Mouse (Mus musculus) heart, embryonic 16.5 days (tissue): Measurements from ENCODE around the gene Idi2. TPM values are rescaled to one million over a fixed set of nuclear protein-coding genes. Genes with fewer than 3 reads are reported as not detected.
A peak's percentile ranks its signal among the peaks of the same experiment; 100 is the strongest.
"Not testable (repeated sequence)": the region's sequence is repeated elsewhere in the genome, so short reads cannot be mapped to it uniquely, and the experiment has no call there.

Experiments
- ATAC-seq: fragments of 200-750 bp; cut with Nextera tagmentation; replicated peaks from 2 replicates; pipeline ENCODE4 v1.8.0; 2017; ENCODE audit warnings: moderate number of reproducible peaks; ENCODE audit not compliant: insufficient read depth, low FRiP score; ENCODE audit errors: extremely low read depth
- H3K27ac ChIP-seq: fragments of 300-500 bp; sonication (generic); 2 replicates; pipeline ENCODE4 v1.5.1; 2014; ENCODE audit warnings: mild to moderate bottlenecking, low read length, control low read depth, moderate library complexity
- H3K27me3 ChIP-seq: fragments of 300-500 bp; sonication (generic); 2 replicates; pipeline ENCODE4 v1.6.1; 2014; ENCODE audit warnings: low read length, mixed read lengths; ENCODE audit not compliant: control insufficient read depth, insufficient read depth
- H3K36me3 ChIP-seq: fragments of 300-500 bp; sonication (generic); 2 replicates; pipeline ENCODE4 v1.6.1; 2014; ENCODE audit not compliant: control insufficient read depth, insufficient read depth
- H3K4me1 ChIP-seq: fragments of 300-500 bp; sonication (generic); 2 replicates; pipeline ENCODE4 v1.6.1; 2014; ENCODE audit warnings: low read length, mixed read lengths; ENCODE audit not compliant: control insufficient read depth, insufficient read depth
- H3K4me2 ChIP-seq: fragments of 300-500 bp; sonication (generic); 2 replicates; pipeline ENCODE4 v1.6.1; 2014; ENCODE audit warnings: low read depth, mild to moderate bottlenecking, control low read depth, low read length
- H3K4me3 ChIP-seq: fragments of 300-500 bp; sonication (generic); 2 replicates; pipeline ENCODE4 v1.5.1; 2014; ENCODE audit warnings: mild to moderate bottlenecking, control low read depth, low read length
- H3K9ac ChIP-seq: fragments of 300-500 bp; sonication (generic); 2 replicates; pipeline ENCODE4 v1.6.1; 2014; ENCODE audit warnings: low read length, control low read depth
- H3K9me3 ChIP-seq: fragments of 300-500 bp; sonication (generic); replicated peaks from 2 replicates; pipeline ENCODE4 v1.6.1; 2016; ENCODE audit warnings: low read length; ENCODE audit not compliant: control insufficient read depth
- WGBS: fragments of 180-500 bp; shearing (Covaris S2); extraction: QIAGEN DNeasy Blood & Tissue Kit; methylation state at CpG from one replicate; pipeline ENCODE4 v1.1.7; 2014; 5-methylcytosine and 5-hydroxymethylcytosine counted together
- polyA plus RNA-seq: library from polyadenylated mRNA; unstranded; fragments of >200 nt; fragmentation: Nextera tagmentation; extraction: Ambion mirVana; gene quantifications from 2 replicates; pipeline ENCODE4 v1.2.1, GENCODE M21; 2015

The Idi2 gene
- polyA plus RNA-seq, 1 experiment from 2014 or later, result 0.14 TPM

DNA sequence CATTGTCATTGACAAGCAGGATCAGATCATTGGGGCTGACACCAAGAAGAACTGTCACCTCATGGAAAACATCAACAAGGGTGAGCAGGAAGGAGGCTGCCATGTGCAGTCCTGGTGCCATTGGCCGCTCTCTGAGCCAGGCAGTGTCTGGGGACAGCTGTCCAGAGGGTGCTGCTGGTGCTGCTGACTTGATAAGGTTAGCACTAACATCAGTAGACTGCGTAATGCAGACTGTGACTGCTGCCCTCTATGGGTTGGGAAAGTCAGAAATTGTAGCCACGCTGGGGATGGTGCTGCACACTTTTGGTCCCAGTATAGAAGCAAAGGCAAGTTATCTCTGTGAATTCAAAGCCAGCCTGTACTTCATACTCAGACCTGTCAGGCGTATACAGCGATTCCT is 4.2 kb downstream of the Idi2 start:
- H3K9me3 ChIP-seq, H3K4me2 ChIP-seq, H3K4me3 ChIP-seq, H3K27me3 ChIP-seq, H3K36me3 ChIP-seq, H3K27ac ChIP-seq, H3K9ac ChIP-seq, H3K4me1 ChIP-seq, ATAC-seq: not testable (repeated sequence)
- no CpG with 5 or more reads among the region's 5 CpGs for WGBS

DNA sequence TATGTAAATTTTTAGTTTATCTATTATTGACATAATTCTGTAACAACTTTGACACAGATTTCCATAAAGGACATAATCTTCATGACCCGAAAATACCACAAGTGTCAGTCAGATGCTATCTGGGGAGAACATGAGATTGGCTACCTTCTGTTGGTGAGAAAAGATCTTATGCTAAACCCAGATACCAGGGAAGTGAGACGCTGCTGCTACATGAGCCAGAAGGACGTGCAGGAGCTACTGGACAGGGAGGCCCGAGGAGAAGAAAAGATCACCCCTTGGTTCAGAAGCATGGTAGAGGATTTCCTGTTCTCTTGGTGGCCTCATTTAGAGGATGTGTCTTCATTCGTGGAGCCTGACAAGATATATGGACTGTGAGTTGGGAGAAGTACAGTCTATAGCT is 6.4 kb downstream of the Idi2 start:
- 60% methylated on average over 1 of the region's 5 CpGs for WGBS
- H3K4me3 ChIP-seq, H3K27ac ChIP-seq: not testable (repeated sequence)

DNA sequence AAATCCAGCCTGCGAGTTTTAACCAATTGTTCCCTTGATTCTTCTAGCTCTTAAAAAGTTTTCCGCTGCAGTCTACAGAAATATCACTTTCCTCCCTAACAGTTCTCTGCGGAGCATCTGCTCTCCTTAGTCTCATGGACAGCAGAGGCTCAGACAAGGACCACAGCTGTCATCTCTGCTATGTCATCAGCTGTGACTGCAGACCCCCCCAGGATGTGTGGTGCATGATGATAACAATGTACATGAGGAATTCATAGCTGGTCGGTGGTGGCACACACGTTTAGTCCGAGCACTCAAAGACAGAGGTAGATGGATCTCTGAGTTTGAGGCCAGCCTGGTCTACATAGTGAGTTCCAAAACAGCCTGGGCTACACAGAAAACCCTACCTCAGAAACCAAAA is 6.9 kb downstream of the Idi2 start:
- H3K36me3 ChIP-seq, H3K9ac ChIP-seq, H3K9me3 ChIP-seq, H3K27me3 ChIP-seq, H3K4me3 ChIP-seq, H3K4me2 ChIP-seq, ATAC-seq, H3K4me1 ChIP-seq, H3K27ac ChIP-seq: not testable (repeated sequence)
- WGBS, result 64% methylated on average over 5 of the region's 6 CpGs

More for the DNA sequence above, 6.4 kb downstream of the Idi2 start:
- not testable (repeated sequence) for H3K27me3 ChIP-seq, H3K9me3 ChIP-seq, H3K4me1 ChIP-seq, ATAC-seq, H3K4me2 ChIP-seq, H3K36me3 ChIP-seq, H3K9ac ChIP-seq

DNA sequence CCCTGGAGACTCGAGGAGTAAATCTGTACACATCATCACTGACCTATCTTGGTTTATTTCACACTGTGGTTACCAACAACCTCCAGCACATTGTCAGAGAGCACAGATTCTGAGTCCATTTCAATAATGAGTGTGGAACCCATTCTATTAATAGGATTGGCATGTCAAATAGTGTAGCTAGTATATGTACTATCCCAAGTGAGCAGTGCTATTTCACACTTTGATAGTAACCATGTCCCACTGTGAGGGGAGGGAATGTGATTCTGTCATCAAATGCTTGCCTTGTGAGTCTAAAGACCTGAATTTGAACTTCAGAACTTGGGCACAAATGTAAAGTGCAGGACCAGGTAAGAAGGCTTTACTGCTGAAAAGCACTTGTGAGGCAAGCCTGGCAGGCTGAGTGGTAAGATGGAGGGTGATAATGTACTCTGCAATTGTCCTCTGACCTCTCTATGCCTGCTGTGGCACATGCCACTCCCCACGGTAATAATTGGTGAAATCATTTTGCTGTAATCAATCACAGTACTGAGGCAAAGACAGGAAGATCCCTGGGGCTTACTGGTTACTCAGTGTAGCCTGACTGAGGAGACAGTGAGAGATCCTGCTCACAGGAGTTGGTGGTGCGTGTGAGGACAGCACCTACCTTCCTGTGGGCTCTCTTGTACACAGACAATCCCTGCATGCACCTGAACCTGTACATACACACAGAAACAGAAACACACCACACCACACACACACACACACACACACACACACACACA is 8.6 kb downstream of the Idi2 start:
- H3K27ac ChIP-seq, result peak overlapping the region; percentile 65
- 57% methylated on average over 3 of the region's 3 CpGs for WGBS
- not testable (repeated sequence) for H3K9me3 ChIP-seq

DNA sequence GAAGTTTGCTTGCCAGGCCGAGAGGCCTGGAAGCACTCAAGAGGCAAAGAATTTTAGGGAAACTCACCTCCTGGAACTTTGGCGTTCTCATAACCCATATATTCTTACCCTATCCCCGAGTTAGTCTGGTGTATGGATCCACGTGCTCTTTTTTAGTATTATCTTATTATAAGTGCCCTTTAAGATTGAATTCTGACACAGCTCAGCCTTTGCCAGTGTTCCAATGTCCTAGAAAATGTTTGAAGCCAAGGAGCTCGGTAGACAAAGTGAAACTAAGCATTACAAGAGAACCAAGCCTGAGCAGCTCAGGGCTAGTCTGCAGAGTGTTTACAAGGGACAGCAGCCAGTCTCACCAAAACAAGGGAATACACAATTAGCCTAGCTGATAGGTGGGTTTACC is 9.6 kb downstream of the Idi2 start:
- H3K4me2 ChIP-seq, result peak overlapping the region; percentile 29
- not testable (repeated sequence) for ATAC-seq, H3K4me1 ChIP-seq, H3K4me3 ChIP-seq, H3K27me3 ChIP-seq, H3K36me3 ChIP-seq, H3K9ac ChIP-seq, H3K9me3 ChIP-seq
- peak overlapping the region; percentile 55; the same call in 1 of the 2 replicates for H3K27ac ChIP-seq
- WGBS, result 30% methylated on average over 5 of the region's 5 CpGs

More for the DNA sequence above, 8.6 kb downstream of the Idi2 start:
- H3K4me2 ChIP-seq, H3K27me3 ChIP-seq, H3K9ac ChIP-seq, H3K36me3 ChIP-seq, H3K4me1 ChIP-seq, H3K4me3 ChIP-seq: not testable (repeated sequence)
- peak; percentile 60; the same call in 1 of the 2 replicates for ATAC-seq

DNA sequence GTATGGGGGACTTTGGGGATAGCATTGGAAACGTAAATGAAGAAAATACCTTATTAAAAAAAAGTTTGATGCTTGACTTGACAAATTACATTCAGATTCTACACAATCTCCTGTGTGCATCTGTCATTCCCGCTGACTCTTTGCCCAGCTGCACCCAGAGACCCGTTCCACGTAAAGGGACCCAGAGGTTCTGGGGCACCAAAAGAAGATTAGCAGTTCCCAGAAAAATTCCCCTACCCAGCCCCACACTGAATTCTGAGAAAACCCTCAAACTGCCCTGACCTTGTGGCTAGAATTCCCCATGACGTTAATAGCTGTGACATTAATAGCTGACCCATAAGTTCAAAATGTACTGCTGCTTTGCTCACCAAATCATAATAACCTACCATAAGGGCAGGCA is 12.6 kb downstream of the Idi2 start:
- Histone ChIP-seq H3K36me3 (peaks cover 17% of the 10 kb centered on the region), H3K4me1 (peaks cover 9% of the 10 kb centered on the region), H3K4me2 (no peak overlapping the region), H3K4me3 (no peak overlapping the region), H3K9ac (no peak overlapping the region), H3K27ac (no peak overlapping the region), H3K9me3 (peaks cover 4% of the 10 kb centered on the region; the same call in 1 of the 2 replicates), H3K27me3 (no peaks in the 10 kb centered on the region)
- no peak for ATAC-seq
- WGBS, result 87% methylated on average over 5 of the region's 5 CpGs

DNA sequence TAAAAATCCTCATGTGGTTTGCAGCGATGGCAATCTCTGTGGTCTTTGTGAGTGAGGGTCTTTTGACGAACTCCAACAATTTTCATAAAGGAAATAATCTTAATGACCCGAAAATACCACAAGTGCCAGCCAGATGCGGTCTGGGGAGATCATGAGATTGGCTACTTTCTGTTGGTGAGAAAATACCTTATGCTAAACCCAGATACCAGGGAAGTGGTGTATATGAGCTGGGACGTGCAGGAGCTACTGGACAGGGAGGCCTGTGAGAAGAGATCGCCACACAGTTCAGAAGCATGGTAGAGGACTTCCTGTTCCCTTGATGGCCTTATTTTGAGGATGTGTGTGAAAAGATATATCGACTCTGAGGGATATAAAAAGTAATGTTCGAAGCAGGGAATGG is 15.1 kb downstream of the Idi2 start:
- 90% methylated on average over 8 of the region's 8 CpGs for WGBS
- no peak overlapping the region for H3K9ac ChIP-seq
- no peak overlapping the region for H3K4me3 ChIP-seq
- no peaks in the 10 kb centered on the region for H3K4me1 ChIP-seq
- peaks cover 4% of the 10 kb centered on the region; the same call in 1 of the 2 replicates for H3K9me3 ChIP-seq
- no peak overlapping the region for H3K27ac ChIP-seq
- no peaks in the 10 kb centered on the region for H3K27me3 ChIP-seq
- ATAC-seq, result no peak
- peaks cover 32% of the 10 kb centered on the region for H3K36me3 ChIP-seq
- no peak overlapping the region for H3K4me2 ChIP-seq

DNA sequence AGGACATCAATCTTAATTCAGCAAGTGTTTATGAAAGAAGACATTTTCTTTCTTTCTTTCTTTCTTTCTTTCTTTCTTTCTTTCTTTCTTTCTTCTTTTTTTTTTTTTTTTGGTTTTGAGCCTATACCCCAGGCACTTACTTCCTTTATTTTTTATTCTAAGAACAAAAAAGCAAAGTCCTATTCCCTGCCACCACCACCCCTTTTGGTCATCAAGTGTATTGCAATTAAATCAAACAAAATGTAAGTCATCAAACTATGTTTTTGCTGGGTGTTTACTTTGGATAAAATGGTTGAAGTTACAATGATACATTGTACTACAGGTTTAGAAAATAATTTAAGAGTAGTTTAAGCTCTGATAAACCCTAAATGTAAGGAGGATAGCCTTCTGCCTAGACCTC is 19.7 kb downstream of the Idi2 start:
- Histone ChIP-seq H3K27ac (no peak overlapping the region), H3K4me2 (no peak overlapping the region), H3K9me3 (no peaks in the 10 kb centered on the region), H3K36me3 (peaks cover 73% of the 10 kb centered on the region), H3K4me1 (no peaks in the 10 kb centered on the region), H3K9ac (no peak overlapping the region), H3K27me3 (no peaks in the 10 kb centered on the region), H3K4me3 (no peak overlapping the region)
- ATAC-seq, result no peak

DNA sequence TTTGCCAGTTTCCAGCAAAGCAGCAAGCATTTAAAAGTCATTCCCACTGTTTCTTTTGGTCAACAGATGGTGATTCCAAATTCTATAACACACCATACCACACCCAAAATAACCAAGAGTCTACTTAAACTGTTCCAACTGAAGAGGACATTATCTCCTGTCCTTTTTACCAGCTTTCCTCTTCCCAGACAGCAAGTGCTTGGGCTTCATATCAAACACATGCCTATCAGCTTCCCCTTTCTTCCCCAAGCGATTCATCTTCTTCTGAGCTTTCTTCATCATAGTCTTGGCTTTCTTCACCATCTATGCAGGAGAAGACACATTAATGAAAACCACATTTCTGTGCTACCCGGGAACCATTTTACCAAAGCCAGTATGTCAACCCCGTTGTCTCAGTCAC is 20.3 kb downstream of the Idi2 start:
- H3K9me3 ChIP-seq, result no peaks in the 10 kb centered on the region
- no peak for ATAC-seq
- no peak overlapping the region for H3K4me2 ChIP-seq
- no peaks in the 10 kb centered on the region for H3K4me1 ChIP-seq
- H3K27me3 ChIP-seq, result no peaks in the 10 kb centered on the region
- no peak overlapping the region for H3K27ac ChIP-seq
- H3K9ac ChIP-seq, result no peak overlapping the region
- H3K36me3 ChIP-seq, result peaks cover 72% of the 10 kb centered on the region
- WGBS, result 88% methylated on average over 3 of the region's 3 CpGs
- H3K4me3 ChIP-seq, result no peak overlapping the region
